Mouse (Mus musculus): ENCODE measurements at regions not wholly inside any gene's neighbourhood (a gene's known extent, or its start where the extent isn't known, plus 50 kb on each side); places are given as distances from the start of the nearest gene placed in this dataset.
"Not testable (repeated sequence)": the region's sequence is repeated elsewhere in the genome, so short reads cannot be mapped to it uniquely, and the experiment has no call there.

DNA sequence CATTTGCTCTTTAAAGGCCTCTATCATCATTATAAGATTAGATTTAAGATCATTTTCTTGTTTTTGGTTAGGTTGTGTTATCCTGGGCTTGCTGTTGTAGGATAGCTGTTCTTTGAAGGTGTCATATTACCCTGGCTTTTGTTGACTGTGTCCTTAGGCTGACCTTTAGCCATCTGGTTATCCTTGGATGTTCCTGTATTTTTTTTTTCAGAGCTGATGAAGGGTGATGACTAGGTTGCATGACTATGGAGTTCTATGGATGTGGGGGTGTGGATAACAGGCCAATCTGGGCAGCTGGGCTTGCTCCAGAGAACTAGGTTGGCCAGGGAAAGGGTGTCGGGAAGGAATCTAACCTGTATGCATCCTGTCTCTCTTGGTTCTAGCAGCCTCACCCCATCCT lies 74.2 kb downstream of the Dmrta1 start:
- intact Hi-C loops (cut with DNase I), result no loop called here
- DNase-seq, result no peak

DNA sequence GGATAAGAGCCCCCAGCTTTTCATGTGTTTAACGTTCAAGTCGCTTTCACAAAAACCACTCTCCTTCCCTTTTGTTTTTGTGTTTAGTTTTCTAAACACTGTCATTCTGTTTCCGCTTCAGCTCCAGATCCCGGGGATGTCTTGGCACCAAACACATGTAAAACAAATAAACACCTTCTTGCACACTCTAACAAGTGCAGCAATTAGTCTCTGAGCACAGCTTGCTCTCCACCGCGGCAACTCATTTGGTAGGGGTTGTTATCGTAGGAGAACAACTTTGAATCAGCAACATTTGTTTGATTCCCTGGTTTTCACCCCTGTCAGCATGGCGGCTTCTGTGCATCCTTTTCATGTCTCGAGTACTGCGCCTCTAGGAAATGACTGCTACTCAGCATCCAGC lies 97.0 kb downstream of the Dmrta1 start:
- DNase-seq, result no peak
- intact Hi-C loops (cut with DNase I), result no loop called here

DNA sequence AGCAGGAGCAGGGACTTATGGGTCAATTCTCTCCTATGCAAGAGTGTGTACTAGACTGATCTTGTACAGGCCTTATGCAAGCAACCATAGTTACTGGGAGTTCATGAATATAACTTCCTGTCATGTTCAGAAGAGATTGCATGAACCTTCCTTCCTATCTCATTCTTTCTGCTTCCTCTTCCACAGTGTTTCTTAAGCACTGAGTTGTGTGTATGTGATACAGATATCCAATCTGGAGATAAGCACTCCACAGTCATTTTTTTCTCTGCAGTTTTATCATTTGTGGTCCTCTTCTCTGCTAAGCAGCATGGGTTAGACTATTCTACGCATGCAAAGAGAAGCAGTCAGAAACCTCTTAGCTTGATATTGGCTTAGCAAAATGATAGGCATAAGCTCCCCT lies 102.3 kb downstream of the Dmrta1 start:
- intact Hi-C loops (cut with DNase I), result no loop called here
- no peak for DNase-seq

DNA sequence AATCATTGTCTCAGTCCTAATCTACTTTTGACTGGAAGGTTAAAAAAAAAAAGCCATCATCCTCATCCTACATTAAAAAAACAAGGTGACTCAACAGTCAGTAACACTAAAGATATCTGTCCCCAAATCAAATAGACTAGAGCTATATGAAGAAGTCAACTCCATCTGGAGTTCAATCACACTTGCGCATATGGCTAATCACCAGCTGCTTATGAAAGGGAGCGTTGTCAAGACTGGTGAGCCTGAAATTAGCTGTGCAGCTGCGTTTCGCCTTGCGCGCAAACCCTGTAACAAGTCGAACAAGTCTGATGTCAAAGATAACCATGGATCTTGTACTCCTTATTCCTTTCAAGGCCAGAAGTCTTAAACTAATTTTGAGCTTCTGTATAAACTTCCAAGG lies 137.6 kb downstream of the Dmrta1 start:
- DNase-seq, result no peak
- intact Hi-C loops (cut with DNase I), result no loop called here

DNA sequence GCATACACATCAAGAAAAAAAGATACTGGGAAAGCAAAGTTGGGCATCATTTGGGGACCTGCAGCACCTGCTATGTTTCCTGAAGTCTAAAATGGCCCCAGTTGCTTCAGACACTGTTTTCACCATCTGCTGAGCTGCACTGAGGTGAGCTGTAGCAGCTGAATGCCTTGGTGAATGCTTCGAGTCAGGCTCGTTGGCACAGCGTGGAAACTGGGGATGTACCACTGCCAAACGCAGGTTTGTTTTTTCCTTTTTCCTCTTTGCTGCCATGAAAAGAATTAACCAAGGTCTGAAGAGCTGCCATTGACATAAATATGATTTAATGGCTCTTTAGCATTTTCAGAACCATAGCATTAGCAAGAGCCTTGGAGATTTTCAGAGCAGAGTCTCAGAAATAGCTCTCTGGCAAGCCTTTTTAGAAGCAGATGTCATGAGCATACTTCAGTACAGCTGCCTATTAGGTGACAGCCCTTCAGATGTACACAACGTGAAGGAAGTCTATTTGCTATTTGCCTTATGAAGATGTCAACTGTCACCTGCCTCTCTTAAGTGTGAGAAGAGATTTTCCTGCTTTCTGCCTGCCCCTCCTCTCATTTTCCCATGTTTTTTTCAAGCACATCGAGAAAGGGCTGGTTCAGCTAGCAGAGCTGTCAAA lies 155.4 kb downstream of the Dmrta1 start:
- DNase-seq, result no peak
- intact Hi-C loops (cut with DNase I), result no loop called here

DNA sequence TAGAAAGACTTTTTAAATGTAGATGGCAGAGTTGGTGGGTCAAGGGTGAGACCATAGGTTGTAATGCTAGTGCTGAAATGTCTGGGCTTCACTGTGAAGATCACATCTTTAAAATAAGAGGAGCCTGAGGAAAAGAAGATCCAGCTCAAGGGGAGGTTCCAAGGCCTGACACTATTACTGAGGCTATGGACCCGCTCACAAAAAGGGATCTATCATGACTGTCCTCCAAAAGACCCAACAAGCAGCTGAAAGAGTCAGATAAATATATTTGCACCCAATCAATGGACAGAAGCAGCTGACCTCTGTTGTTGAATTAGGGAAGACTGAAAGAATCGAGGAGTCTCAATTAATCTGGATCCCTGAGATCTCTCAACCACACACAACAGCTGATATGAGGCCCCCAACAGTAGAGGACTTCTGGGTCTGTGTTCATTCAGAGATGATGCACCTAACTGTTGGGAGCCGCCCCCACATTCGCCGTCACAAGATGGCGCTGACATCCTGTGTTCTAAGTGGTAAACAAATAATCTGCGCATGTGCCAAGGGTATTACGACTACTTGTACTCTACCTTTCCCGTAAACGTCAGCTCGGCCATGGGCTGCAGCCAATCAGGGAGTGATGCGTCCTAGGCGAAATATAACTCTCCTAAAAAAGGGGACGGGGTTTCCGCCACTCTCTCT lies 196.3 kb downstream of the Dmrta1 start:
- intact Hi-C loops (cut with DNase I), result not testable (repeated sequence)
- peak in 1 of 2 experiments; percentile 1 for DNase-seq

DNA sequence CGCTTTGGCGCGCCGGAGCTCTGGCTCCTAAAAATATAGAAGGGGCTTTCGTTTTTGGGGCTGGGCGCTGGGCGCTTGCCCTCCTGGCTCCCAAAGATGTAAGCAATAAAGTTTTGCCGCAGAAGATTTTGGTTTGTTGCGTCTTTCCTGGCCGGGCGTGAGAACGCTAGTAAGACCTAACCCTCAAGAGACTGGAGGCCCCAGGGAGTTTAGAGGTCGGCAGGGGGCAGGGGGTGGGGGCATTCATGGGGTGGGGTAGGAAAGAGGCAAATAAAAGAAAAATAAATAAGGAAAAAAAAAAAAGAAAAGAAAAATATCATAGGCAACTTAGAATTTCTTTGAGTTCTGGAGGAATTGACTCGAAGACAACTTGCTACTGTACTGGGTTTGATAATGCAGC lies 196.9 kb downstream of the Dmrta1 start:
- intact Hi-C loops (cut with DNase I); DNase-seq: not testable (repeated sequence)

DNA sequence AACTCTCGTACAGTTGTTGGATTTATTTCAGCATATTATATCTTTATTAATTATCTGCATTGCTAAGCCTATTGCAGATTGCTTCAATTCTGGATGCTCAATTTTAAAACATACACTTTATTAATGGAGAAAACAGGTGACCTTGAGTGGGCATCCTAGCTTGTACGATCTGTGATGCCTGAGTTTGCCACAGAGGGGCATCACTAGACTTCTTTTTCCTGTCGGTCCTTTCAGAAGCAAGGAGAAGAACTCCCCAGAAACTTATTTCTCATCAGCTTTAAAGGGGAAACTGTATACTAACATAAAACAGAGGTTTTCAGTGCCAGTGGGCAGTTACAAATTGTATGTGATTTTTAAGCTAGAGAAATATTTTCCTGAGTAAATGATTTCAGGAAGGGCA lies 201.8 kb downstream of the Dmrta1 start:
- no peak for DNase-seq
- intact Hi-C loops (cut with DNase I), result no loop called here

DNA sequence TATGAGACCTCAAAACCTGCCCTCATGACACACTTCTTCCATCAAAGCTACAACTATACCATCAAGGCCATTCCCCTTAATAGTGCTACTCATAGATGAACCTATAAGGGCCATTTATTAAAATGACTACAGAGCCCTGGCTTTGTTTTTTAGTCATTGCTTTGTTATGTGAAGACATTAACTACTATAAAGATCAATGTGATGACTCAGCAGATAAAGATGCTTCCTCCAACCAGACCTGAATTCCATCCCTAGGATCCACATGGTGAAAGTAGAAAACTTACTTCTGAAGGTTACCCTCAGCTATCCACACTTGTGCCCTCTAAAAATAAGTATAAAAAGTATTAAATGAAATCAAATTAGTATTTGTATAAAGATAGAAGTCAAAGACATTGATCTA lies 230.4 kb downstream of the Dmrta1 start:
- no peak for DNase-seq
- intact Hi-C loops (cut with DNase I), result no loop called here

DNA sequence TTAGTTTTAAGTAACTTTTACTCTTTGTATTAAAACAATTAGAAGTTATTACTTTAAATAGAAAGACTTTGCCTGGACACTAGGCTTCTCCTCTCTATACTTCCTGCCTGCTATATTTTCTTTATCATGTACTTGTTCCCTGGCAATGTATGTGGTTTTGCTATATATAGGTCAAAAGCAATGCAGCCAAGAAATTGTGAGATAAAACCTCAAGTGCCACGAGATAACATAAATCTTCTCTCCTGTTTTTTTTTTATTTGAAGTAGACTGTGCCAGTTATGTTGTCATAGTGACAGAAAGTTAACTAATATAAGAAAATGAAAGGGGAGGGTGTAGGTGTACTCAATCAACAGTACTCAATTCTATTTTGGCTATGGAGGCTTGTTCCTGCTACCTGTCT lies 258.4 kb downstream of the Dmrta1 start:
- intact Hi-C loops (cut with DNase I), result no loop called here
- DNase-seq, result no peak

DNA sequence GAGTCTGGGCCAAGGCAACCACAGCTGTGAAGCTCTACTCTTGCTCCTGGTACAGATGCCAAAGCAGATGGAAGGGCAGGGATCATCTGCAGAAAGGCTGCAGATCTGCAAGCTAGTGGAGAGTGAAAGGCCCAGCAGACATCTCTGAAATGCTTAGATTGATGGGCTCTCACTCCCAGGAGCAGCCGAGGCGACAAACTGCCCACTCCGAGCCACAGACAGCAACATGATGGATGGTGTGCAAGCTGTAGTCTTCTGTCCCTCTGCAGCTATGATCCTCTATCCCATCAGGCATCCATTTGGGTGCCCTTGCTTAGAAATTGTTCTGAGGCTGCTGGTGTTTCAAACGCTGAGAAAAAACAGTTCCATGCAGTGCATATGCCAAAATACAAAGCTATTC lies 262.1 kb downstream of the Dmrta1 start:
- intact Hi-C loops (cut with DNase I), result no loop called here
- DNase-seq, result no peak

DNA sequence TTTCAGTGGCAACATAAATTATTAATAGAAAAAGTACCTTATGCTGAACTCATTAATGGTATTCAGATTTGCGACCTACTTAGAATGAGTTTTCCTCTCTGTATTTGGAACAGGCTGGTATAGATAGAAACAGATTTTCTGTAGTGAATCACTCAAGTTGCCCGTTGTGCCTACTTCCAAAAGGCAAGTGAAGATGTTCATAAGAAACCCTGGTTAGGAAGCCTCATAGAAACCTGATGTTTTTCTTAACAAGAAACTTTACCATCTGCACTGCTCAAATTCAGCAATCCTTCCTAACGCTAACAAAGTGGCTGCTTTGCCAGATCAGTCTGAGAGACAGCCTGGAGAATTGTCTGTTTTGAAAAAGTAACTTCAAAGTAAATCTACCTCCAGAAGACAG lies 242.5 kb upstream of the Zfp352 start:
- DNase-seq, result no peak
- intact Hi-C loops (cut with DNase I), result no loop called here

DNA sequence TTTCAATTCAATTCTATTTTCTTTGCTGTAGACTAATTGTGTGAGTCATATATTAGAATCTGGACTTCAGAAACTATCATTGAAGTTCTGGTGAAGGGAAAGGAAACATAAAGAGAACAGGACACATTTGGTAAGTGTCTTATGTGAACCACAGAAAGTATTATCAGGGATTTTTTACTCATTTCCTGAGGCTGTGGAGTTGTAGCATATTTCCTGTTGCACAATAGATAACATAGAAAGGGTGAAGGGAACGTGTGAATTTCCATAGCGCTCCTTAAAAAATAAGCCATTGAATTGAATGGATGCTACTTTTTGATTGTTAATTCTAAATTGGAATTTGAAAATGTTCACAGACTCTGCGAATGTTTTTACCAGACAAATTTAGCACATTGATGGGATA lies 215.2 kb upstream of the Zfp352 start:
- intact Hi-C loops (cut with DNase I), result no loop called here

DNA sequence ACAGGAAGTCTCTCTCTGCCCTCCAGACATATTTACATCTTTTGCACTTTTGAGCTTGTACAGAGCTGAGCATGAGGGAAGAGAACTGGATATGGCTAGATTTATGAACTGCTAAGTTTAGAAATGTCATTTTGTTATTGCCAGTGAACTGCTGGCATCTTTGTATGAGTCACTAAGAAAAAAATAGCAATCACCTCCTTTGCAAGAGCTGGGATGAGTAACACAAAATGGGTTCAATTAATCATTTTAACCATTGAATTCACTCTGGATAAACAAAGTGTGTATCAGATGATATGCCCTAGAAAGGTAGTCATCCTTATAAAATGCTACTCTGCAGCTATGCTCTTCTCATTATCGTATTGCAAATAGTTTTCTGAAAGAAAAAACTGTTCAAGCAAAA lies 214.7 kb upstream of the Zfp352 start:
- DNase-seq, result no peak
- intact Hi-C loops (cut with DNase I), result no loop called here

More for the DNA sequence above, 215.2 kb upstream of the Zfp352 start:
- no peak for DNase-seq

DNA sequence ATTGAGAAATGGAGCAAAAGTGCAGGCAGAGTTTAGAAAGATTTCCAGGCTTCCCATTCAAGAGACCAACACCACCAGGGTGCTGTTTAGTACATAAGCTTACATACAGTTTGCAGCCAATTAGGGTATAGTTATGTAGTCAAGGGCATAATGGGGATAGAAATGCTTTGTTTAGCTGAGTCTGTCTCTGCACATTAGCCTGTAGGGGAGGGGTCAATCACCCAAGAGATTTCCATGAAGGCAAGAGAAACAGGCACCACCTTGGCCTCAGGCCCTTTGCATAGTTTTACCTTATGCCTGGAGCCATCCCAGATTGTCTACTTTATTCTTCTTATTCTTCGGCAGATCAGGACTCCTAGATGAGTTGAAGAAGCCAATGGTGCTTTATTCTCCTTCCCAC lies 205.9 kb upstream of the Zfp352 start:
- intact Hi-C loops (cut with DNase I), result no loop called here
- DNase-seq, result no peak

DNA sequence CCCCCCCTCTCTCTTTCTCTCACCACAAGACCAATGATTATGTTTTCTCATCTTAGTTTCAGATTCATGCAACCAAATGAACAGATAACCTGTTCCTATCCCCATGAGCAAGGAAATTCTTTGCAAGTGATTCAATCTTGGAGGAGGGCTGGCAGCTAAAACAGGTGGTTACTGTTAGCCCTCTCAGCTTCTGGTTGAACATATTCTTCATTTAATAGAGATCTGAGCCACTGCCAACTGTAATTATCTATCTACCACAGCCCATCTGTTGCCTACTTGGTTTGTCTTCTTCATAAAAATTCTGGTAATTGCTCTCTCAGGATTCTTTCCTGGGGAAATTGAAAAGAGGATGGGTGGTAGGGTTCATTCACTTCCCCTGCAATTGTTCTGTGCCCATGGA lies 204.4 kb upstream of the Zfp352 start:
- intact Hi-C loops (cut with DNase I), result no loop called here
- no peak for DNase-seq
